Mouse (Mus musculus): ENCODE measurements around the gene Lrrc4b. TPM values are rescaled to one million over a fixed set of nuclear protein-coding genes. Genes with fewer than 3 reads are reported as not detected.

Lrrc4b gene
- polyA plus RNA-seq, 1 experiment: 0.92 TPM

GRCm38 (mm10) chr7:44463056-44463425 lies 34.2 kb downstream of the Lrrc4b start:
- TF ChIP-seq POLR2A (IDR thresholded peaks at IDR 0.05; ENCODE audit: borderline replicate concordance, control insufficient read depth, low read depth, low read length) (no peak), CTCF (IDR thresholded peaks at IDR 0.05; ENCODE audit: control insufficient read depth, insufficient read depth, low read length) (no peak)
- no peaks in the 10 kb centered on the region; the same call in 1 of the 2 replicates for H3K4me1 ChIP-seq (ENCODE audit: control insufficient read depth, insufficient read depth, low read length)
- no peak overlapping the region for H3K4me3 ChIP-seq (replicated peaks; ENCODE audit: control insufficient read depth, low read depth, low read length)
- no peak overlapping the region for H3K27ac ChIP-seq (ENCODE audit: control insufficient read depth, insufficient read depth, low read depth, low read length, poor library complexity)
- WGBS: 22% methylated on average over 8 of the region's 8 CpGs

DNA sequence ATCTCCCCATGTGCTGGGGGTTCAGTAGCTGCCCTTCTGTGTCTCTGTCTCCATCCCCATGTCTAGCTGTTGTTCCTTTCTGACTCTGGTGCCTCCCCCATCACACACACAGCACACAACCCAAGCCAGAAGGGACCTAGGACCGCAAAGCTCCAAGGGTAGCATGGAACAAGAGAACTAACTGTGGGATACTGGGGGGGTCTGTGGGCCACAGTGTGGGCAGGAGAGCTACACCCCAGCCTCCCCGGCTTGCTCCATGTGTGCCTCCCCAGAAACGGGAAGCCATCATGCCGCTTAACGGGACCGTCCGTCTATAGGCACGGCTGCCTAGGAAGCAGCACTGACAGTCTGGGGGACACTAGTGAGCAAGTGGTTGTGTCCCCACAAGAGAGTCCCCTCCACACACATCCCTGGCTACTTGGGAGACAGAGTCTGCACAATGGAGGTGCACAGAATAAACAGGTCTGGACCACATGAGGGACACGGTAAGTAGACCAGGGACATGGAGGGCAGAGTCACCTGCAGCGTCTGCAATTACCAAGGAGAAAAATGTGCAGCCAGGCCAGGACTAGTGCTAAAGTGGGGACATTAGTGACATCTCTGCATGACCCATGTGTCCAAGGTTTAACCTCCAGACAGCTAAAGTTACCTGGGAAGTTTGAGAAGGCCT lies 34.9 kb downstream of the Lrrc4b start:
- H3K4me3 ChIP-seq (replicated peaks; ENCODE audit: control insufficient read depth, low read depth, low read length): no peak overlapping the region
- H3K4me1 ChIP-seq (ENCODE audit: control insufficient read depth, insufficient read depth, low read length): no peaks in the 10 kb centered on the region; the same call in 1 of the 2 replicates
- WGBS: 75% methylated on average over 10 of the region's 10 CpGs
- TF ChIP-seq CTCF (IDR thresholded peaks at IDR 0.05; ENCODE audit: control insufficient read depth, insufficient read depth, low read length) (no peak), POLR2A (IDR thresholded peaks at IDR 0.05; ENCODE audit: borderline replicate concordance, control insufficient read depth, low read depth, low read length) (no peak)
- no peak overlapping the region for H3K27ac ChIP-seq (ENCODE audit: control insufficient read depth, insufficient read depth, low read depth, low read length, poor library complexity)

DNA sequence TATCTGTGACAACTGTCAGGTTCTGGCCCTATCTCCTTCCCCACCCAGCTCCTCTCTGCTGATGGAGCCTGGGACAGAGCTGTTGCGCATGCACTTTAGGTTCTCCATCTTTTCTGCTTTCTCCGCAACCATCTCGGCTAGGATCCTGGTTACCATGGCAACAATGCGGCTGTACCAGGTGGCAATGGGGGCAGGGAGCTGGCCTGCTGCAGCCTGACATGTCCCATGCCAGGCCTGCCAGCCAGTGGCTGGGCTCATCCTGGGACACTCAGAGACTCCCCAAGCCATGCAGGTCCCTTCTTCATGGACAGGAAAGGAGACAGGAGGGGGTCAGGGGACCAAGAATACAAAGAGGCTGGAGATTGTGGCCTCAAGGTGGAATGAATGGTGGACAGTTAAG lies 35.7 kb downstream of the Lrrc4b start:
- Histone ChIP-seq H3K27ac (ENCODE audit: control insufficient read depth, insufficient read depth, low read depth, low read length, poor library complexity) (no peak overlapping the region), H3K4me3 (replicated peaks; ENCODE audit: control insufficient read depth, low read depth, low read length) (no peak overlapping the region), H3K4me1 (ENCODE audit: control insufficient read depth, insufficient read depth, low read length) (no peaks in the 10 kb centered on the region; the same call in 1 of the 2 replicates)
- TF ChIP-seq POLR2A (IDR thresholded peaks at IDR 0.05; ENCODE audit: borderline replicate concordance, control insufficient read depth, low read depth, low read length) (no peak; the same call in 1 of the 2 replicates), CTCF (IDR thresholded peaks at IDR 0.05; ENCODE audit: control insufficient read depth, insufficient read depth, low read length) (no peak)
- WGBS: 40% methylated on average over 4 of the region's 4 CpGs

- Histone ChIP-seq H3K4me1 (ENCODE audit: control insufficient read depth, insufficient read depth, low read length) (no peaks in the 10 kb centered on the region; the same call in 1 of the 2 replicates), H3K27ac (ENCODE audit: control insufficient read depth, insufficient read depth, low read depth, low read length, poor library complexity) (no peak within 1 kb of the TSS), H3K4me3 (replicated peaks; ENCODE audit: control insufficient read depth, low read depth, low read length) (no peak within 1 kb of the TSS)
- WGBS: 62% methylated on average over 2 of the region's 2 CpGs
- TF ChIP-seq CTCF (IDR thresholded peaks at IDR 0.05; ENCODE audit: control insufficient read depth, insufficient read depth, low read length): no peak
- no peak for TF ChIP-seq POLR2A (IDR thresholded peaks at IDR 0.05; ENCODE audit: borderline replicate concordance, control insufficient read depth, low read depth, low read length)
Measured at GRCm38 (mm10) chr7:44465111-44465510, 36.3 kb downstream of the Lrrc4b start, which contains the start of gene Aspdh. Aspdh (plus strand) TSS chr7:44465391.

DNA sequence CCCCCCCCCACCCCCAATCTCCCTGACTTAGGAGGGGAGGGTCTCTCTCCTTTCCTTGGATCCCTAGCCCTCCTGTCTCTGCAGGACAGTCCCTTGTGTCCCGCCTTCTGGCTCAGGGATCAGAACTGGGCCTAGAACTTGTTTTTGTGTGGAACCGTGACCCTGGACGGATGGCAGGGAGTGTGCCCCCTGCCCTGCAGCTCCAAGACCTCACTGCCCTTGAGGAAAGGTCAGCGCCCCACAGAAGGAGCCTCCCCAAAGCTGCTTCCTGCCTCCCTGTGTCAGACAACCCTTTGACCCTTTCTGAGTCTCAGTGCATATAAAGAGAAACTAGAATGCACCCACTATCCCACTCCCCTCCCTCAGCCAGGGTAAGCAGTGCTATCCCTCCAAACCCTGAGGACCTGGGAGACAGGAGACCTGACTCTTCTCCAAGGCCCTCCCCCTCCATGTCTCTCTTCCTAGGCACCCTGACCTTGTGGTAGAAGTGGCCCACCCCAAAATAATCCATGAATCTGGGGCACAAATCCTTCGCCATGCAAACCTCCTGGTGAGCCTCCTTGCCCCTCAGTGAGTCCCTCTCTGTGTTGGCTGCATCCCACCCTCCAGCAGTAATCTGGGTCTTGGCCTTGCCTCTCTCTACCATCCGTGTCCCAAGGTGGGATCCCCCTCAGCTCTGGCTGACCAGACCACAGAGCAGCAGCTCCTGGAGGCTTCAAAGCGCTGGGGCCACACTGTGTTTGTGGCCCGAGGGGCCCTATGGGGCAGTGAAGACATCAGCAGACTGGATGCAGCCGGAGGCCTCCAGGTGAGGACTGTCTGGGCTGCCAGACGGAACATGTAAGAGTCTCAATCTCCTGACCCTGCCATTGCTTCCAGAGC lies 37.4 kb downstream of the Lrrc4b start:
- Histone ChIP-seq H3K4me1 (ENCODE audit: control insufficient read depth, insufficient read depth, low read length) (no peaks in the 10 kb centered on the region; the same call in 1 of the 2 replicates), H3K4me3 (replicated peaks; ENCODE audit: control insufficient read depth, low read depth, low read length) (no peak overlapping the region), H3K27ac (ENCODE audit: control insufficient read depth, insufficient read depth, low read depth, low read length, poor library complexity) (no peak overlapping the region)
- no peak for TF ChIP-seq POLR2A (IDR thresholded peaks at IDR 0.05; ENCODE audit: borderline replicate concordance, control insufficient read depth, low read depth, low read length)
- TF ChIP-seq CTCF (IDR thresholded peaks at IDR 0.05; ENCODE audit: control insufficient read depth, insufficient read depth, low read length): no peak
- WGBS: 81% methylated on average over 10 of the region's 10 CpGs

DNA sequence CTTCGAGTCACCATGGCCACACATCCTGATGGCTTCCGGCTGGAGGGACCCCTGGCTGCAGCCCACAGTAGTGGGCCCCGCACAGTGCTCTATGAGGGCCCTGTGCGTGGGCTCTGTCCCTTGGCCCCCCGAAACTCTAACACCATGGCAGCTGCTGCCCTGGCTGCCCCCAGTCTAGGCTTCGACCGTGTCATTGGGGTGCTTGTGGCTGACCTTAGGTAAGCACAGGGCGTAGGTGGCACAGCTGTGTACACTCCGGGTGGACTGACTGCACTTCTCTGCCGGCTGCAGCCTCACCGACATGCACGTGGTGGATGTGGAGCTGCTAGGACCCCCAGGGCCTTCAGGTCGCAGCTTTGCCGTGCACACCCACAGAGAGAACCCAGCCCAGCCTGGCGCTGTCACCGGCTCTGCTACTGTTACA lies 38.1 kb downstream of the Lrrc4b start:
- WGBS: 89% methylated on average over 16 of the region's 16 CpGs
- H3K4me3 ChIP-seq (replicated peaks; ENCODE audit: control insufficient read depth, low read depth, low read length): no peak overlapping the region
- no peak overlapping the region for H3K27ac ChIP-seq (ENCODE audit: control insufficient read depth, insufficient read depth, low read depth, low read length, poor library complexity)
- no peaks in the 10 kb centered on the region; the same call in 1 of the 2 replicates for H3K4me1 ChIP-seq (ENCODE audit: control insufficient read depth, insufficient read depth, low read length)
- no peak for TF ChIP-seq POLR2A (IDR thresholded peaks at IDR 0.05; ENCODE audit: borderline replicate concordance, control insufficient read depth, low read depth, low read length)
- TF ChIP-seq CTCF (IDR thresholded peaks at IDR 0.05; ENCODE audit: control insufficient read depth, insufficient read depth, low read length): no peak

GRCm38 (mm10) chr7:44467811-44468411 lies 39.1 kb downstream of the Lrrc4b start, which contains the start of gene Josd2:
Josd2 (plus strand) TSS chr7:44467980.
- WGBS: under 1% methylated on average over 42 of the region's 42 CpGs
- H3K4me1 ChIP-seq (ENCODE audit: control insufficient read depth, insufficient read depth, low read length): no peaks in the 10 kb centered on the region; the same call in 1 of the 2 replicates
- peak within 1 kb of the TSS; percentile 72 for H3K4me3 ChIP-seq (replicated peaks; ENCODE audit: control insufficient read depth, low read depth, low read length)
- peak within 1 kb of the TSS; percentile 56 for H3K27ac ChIP-seq (ENCODE audit: control insufficient read depth, insufficient read depth, low read depth, low read length, poor library complexity)
- TF ChIP-seq POLR2A (IDR thresholded peaks at IDR 0.05; ENCODE audit: borderline replicate concordance, control insufficient read depth, low read depth, low read length) (peak; percentile 80; the same call in 1 of the 2 replicates), CTCF (IDR thresholded peaks at IDR 0.05; ENCODE audit: control insufficient read depth, insufficient read depth, low read length) (no peak)
